Mouse (Mus musculus): ENCODE measurements at regions not wholly inside any gene's neighbourhood (a gene's known extent, or its start where the extent isn't known, plus 50 kb on each side); places are given as distances from the start of the nearest gene placed in this dataset.

GRCm38 (mm10) chr14:98749086-98750027 lies 244.8 kb downstream of the Rpl36a-ps1 start:
- DNase-seq (ENCODE audit: low spot score in 2 of 2): no peak

- DNase-seq (ENCODE audit: low spot score in 2 of 2): no peak
These were observed 246.9 kb downstream of the Rpl36a-ps1 start for GRCm38 (mm10) chr14:98747159-98747775.

- DNase-seq (ENCODE audit: low spot score in 2 of 2): no peak
These were observed 263.7 kb downstream of the Rpl36a-ps1 start for GRCm38 (mm10) chr14:98730375-98730774.

GRCm38 (mm10) chr14:98728863-98729262 lies 265.3 kb downstream of the Rpl36a-ps1 start:
- DNase-seq (ENCODE audit: low spot score in 2 of 2): no peak

GRCm38 (mm10) chr14:98722481-98722880 lies 271.6 kb downstream of the Rpl36a-ps1 start:
- no peak for DNase-seq (ENCODE audit: low spot score in 2 of 2)

- no peak for DNase-seq (ENCODE audit: low spot score in 2 of 2)
These were observed 273.1 kb downstream of the Rpl36a-ps1 start for GRCm38 (mm10) chr14:98721033-98721432.

- no peak for DNase-seq (ENCODE audit: low spot score in 2 of 2)
These were observed 286.1 kb downstream of the Rpl36a-ps1 start for GRCm38 (mm10) chr14:98708045-98708444.

GRCm38 (mm10) chr14:98707574-98707973 lies 286.5 kb downstream of the Rpl36a-ps1 start:
- no peak for DNase-seq (ENCODE audit: low spot score in 2 of 2)

- no peak for DNase-seq (ENCODE audit: low spot score in 2 of 2)
These were observed 290.8 kb downstream of the Rpl36a-ps1 start for GRCm38 (mm10) chr14:98703289-98703688.

- DNase-seq (ENCODE audit: low spot score in 2 of 2): no peak
These were observed 337.6 kb downstream of the Rpl36a-ps1 start for GRCm38 (mm10) chr14:98656533-98656932.

- DNase-seq (ENCODE audit: low spot score in 2 of 2): no peak
These were observed 339.8 kb downstream of the Rpl36a-ps1 start for GRCm38 (mm10) chr14:98654191-98654809.

- DNase-seq (ENCODE audit: low spot score in 2 of 2): no peak
These were observed 342.9 kb downstream of the Rpl36a-ps1 start for GRCm38 (mm10) chr14:98651221-98651620.

- no peak for DNase-seq (ENCODE audit: low spot score in 2 of 2)
These were observed 343.6 kb downstream of the Rpl36a-ps1 start for GRCm38 (mm10) chr14:98650520-98650919.

GRCm38 (mm10) chr14:98647614-98648013 lies 346.5 kb downstream of the Rpl36a-ps1 start:
- DNase-seq (ENCODE audit: low spot score in 2 of 2): no peak

GRCm38 (mm10) chr14:98643756-98644155 lies 350.4 kb downstream of the Rpl36a-ps1 start:
- DNase-seq (ENCODE audit: low spot score in 2 of 2): no peak

GRCm38 (mm10) chr14:98642661-98643331 lies 351.3 kb downstream of the Rpl36a-ps1 start:
- no peak for DNase-seq (ENCODE audit: low spot score in 2 of 2)

- no peak for DNase-seq (ENCODE audit: low spot score in 2 of 2)
These were observed 365.1 kb downstream of the Rpl36a-ps1 start for GRCm38 (mm10) chr14:98629026-98629425.

GRCm38 (mm10) chr14:98626476-98626875 lies 367.6 kb downstream of the Rpl36a-ps1 start:
- no peak for DNase-seq (ENCODE audit: low spot score in 2 of 2)

GRCm38 (mm10) chr14:98625867-98626266 lies 368.3 kb downstream of the Rpl36a-ps1 start:
- DNase-seq (ENCODE audit: low spot score in 2 of 2): no peak

GRCm38 (mm10) chr14:98605772-98606171 lies 388.3 kb downstream of the Rpl36a-ps1 start:
- DNase-seq (ENCODE audit: low spot score in 2 of 2): no peak

GRCm38 (mm10) chr14:98596252-98596651 lies 397.9 kb downstream of the Rpl36a-ps1 start:
- DNase-seq (ENCODE audit: low spot score in 2 of 2): no peak
